9 mouse cellular contexts compared by ENCODE assay signal in the genomic region with DNA sequence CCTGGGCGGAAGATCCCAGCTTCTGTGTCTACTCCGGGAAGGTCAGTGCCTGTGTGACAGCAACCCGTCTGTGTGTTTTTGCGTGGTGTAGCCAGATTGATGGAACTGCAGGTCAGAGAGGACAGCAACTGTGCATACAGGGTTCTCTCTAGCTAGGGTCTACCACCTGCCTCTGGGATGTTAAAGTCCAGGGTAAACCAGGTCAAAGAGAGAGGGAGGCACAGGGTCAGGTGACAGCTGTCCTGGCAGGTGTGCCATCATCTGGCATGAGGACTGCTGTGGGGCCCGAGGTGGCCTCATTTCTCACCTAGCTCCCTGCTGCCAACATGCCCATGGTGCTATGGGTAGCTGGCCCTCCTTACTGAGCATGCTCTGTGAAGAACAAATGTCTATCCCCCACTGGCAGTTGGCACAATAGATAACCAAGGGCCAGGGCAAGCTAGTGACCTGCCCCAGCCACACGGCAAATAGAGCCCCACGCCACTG. TPM values are rescaled to one million over a fixed set of nuclear protein-coding genes. Genes with fewer than 3 reads are reported as not detected.
DNase-seq lines count a peak whose midpoint lies in the region; ATAC-seq lines count a peak whose summit lies in the region.
"Had no signal": no experiment of that assay in that cellular context is flagged by ENCODE, and none has a peak within 500 bp of the region (broad histone marks: within the 10 kb centered on the region; RNA-seq: fewer than 3 reads in every experiment).

No protein-coding gene starts in this region.

- H3K4me2 ChIP-seq in liver, embryonic 16.5 days (ENCODE audit: low read depth, low read length), result no peak overlapping the region

- no peaks in the 10 kb centered on the region for H3K27me3 ChIP-seq in liver, embryonic 16.5 days (ENCODE audit: control insufficient read depth, insufficient read depth, low read depth, low read length)

- H3K4me1 ChIP-seq in liver, embryonic 16.5 days (ENCODE audit: control insufficient read depth, low read depth, low read length), result peaks cover 77% of the 10 kb centered on the region

- no peak overlapping the region for H3K4me3 ChIP-seq in liver, embryonic 16.5 days (ENCODE audit: low read depth, low read length)
- H3K4me3 ChIP-seq: erythroblast, embryonic 14.5 days had no signal

- H3K36me3 ChIP-seq in liver, embryonic 16.5 days (ENCODE audit: control insufficient read depth, insufficient read depth), result no peaks in the 10 kb centered on the region

- H3K9me3 ChIP-seq in liver, embryonic 16.5 days (replicated peaks; ENCODE audit: control insufficient read depth, low read length), result no peaks in the 10 kb centered on the region

- H3K27ac ChIP-seq in liver, embryonic 16.5 days (ENCODE audit: low read length), result peak overlapping the region; percentile 63

- peak; percentile 30; the same call in 1 of the 2 replicates for ATAC-seq in liver, embryonic 16.5 days (ENCODE audit: low read depth)
- no peak for ATAC-seq in erythroblast, adult 5-6 weeks (replicated peaks; ENCODE audit: low FRiP score, poor library complexity, severe bottlenecking)

- WGBS in liver, embryonic 16.5 days (ENCODE audit: insufficient replicate concordance), result 61% methylated on average over 7 of the region's 7 CpGs

- peak overlapping the region; percentile 21; the same call in 1 of the 2 replicates for H3K9ac ChIP-seq in liver, embryonic 16.5 days (ENCODE audit: low read depth, low read length)

- DNase-seq in kidney, adult 11 months, result peak; percentile 69
- no peak for DNase-seq in kidney, postnatal 10 days
- peak; percentile 69 for DNase-seq in brain, adult 2 months (ENCODE audit: low read depth, low spot score)
- peak; percentile 62 to 79 for DNase-seq in gastrocnemius, adult 8-10 months (ENCODE audit: low spot score in 2 of 2)
- DNase-seq in right cerebral cortex, postnatal 10 days (ENCODE audit: low spot score in 2 of 2), result no peak
- DNase-seq in adrenal gland, postnatal 25 days, result no peak

RNA-seq across cellular contexts. Expression of gene Zmiz1, which starts 28.5 kb away (rescaled TPM):
- total RNA-seq in gastrocnemius, adult 8-10 months (2022), result 10 to 100 TPM; 18.5 to 28.7 (median 21.8) TPM
- 4.1 and 6.1 TPM in 2 replicates for polyA plus RNA-seq in liver, embryonic 16.5 days (2015; fragmentation: Nextera tagmentation; extraction: Ambion mirVana)
- total RNA-seq in erythroblast, adult 5-6 weeks (2015; ENCODE audit: low replicate concordance), result 20.6 and 25.3 TPM in 2 replicates
- 1.4 and 12.3 TPM in 2 replicates for total RNA-seq in erythroblast, adult 5-6 weeks (2017; ENCODE audit: low replicate concordance)
- 125 and 153 TPM in 2 replicates for total RNA-seq in adrenal gland, postnatal 25 days (2021)

Comparison
In these comparisons a context has a peak if more than half of its experiments do, and no peak if none do; other contexts are left out.
1. DNase-seq: peak in kidney, adult 11 months (single experiment), brain, adult 2 months (single experiment) and gastrocnemius, adult 8-10 months (2 of 2); none in kidney, postnatal 10 days (single experiment), right cerebral cortex, postnatal 10 days (0 of 2) and adrenal gland, postnatal 25 days (single experiment).